Mouse (Mus musculus): ENCODE measurements around the gene Piwil1. TPM values are rescaled to one million over a fixed set of nuclear protein-coding genes. Genes with fewer than 3 reads are reported as not detected.

The Piwil1 gene
- 0.17 and 0.19 TPM in 2 replicates for polyA plus RNA-seq (2014; fragmentation: Nextera tagmentation; extraction: Ambion mirVana)

DNA sequence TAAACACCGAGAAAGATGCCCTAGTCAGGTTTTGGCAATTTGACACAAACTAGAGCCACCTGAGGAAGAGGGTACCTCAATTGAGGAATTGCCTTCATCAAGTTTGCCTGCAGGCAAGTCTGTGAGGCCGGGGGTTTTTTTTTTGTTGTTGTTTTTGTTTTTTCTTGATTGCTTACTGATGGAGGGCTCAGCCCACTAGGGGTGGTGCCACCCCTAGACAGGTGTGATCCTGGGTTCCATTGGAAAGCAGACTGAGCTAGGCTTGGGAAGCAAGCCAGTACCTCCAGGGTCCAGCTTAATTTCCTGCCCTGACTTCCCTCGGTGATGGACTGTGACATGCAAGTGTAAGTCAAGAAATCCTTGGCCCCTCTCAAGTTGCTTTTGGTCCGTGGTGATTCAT is at the start of gene Piwil1:
Piwil1 (plus strand) TSS at position 301 of the 400 bp plus-strand sequence.
- no peak within 1 kb of the TSS for H3K9ac ChIP-seq (replicated peaks; ENCODE audit: low read depth, low read length)
- no peak for ATAC-seq (ENCODE audit: low read depth)
- H3K27ac ChIP-seq (ENCODE audit: low read depth, low read length): no peak within 1 kb of the TSS
- no peak within 1 kb of the TSS for H3K4me3 ChIP-seq (ENCODE audit: low read depth, low read length)
- H3K27me3 ChIP-seq (ENCODE audit: control insufficient read depth, insufficient read depth, low read length): no peaks in the 10 kb centered on the region
- H3K4me2 ChIP-seq (ENCODE audit: low read depth, low read length): no peak within 1 kb of the TSS
- no peaks in the 10 kb centered on the region for H3K4me1 ChIP-seq (ENCODE audit: control insufficient read depth, insufficient read depth, low read length)
- WGBS: 74% methylated on average over 4 of the region's 4 CpGs
- H3K36me3 ChIP-seq (ENCODE audit: control insufficient read depth, insufficient read depth, low read length): no peaks in the 10 kb centered on the region
- H3K9me3 ChIP-seq (ENCODE audit: control insufficient read depth, low read length): no peaks in the 10 kb centered on the region

GRCm38 (mm10) chr5:128656496-128657135 is 45.7 kb upstream of the Piwil1 start:
- no peaks in the 10 kb centered on the region for H3K9me3 ChIP-seq (ENCODE audit: control insufficient read depth, low read length)
- no peaks in the 10 kb centered on the region for H3K36me3 ChIP-seq (ENCODE audit: control insufficient read depth, insufficient read depth, low read length)
- H3K4me1 ChIP-seq (ENCODE audit: control insufficient read depth, insufficient read depth, low read length): peaks cover 8% of the 10 kb centered on the region; the same call in 1 of the 2 replicates
- no peak overlapping the region for H3K4me3 ChIP-seq (ENCODE audit: low read depth, low read length)
- 0 out of 2 replicates have a peak overlapping the region, but pooled peaks have one; percentile 11 for H3K9ac ChIP-seq (replicated peaks; ENCODE audit: low read depth, low read length)
- ATAC-seq (ENCODE audit: low read depth): no peak; the same call in 1 of the 2 replicates
- WGBS: 25% methylated on average over 22 of the region's 22 CpGs
- no peak overlapping the region for H3K27ac ChIP-seq (ENCODE audit: low read depth, low read length)
- H3K27me3 ChIP-seq (ENCODE audit: control insufficient read depth, insufficient read depth, low read length): no peaks in the 10 kb centered on the region
- peak overlapping the region; percentile 35; the same call in 1 of the 2 replicates for H3K4me2 ChIP-seq (ENCODE audit: low read depth, low read length)

DNA sequence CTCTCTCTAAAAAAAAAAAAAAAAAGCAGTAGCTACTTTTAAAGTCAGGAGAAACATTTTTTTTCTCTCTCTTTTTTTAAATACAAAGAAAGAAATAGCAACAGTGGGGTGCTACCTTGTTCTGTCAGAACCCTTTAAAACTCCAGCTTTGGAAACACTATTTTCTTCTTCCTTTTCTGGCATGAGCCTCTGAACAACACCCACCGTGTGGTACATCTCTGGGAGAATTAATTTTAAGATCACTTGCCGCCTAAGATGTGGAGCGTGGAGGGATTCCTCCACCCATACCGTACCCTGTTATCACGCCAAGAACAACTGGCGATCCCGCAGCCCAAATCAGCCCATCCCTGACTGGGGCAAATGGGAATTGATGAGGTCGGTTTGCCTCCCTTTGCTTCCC is 42.2 kb upstream of the Piwil1 start:
- H3K36me3 ChIP-seq (ENCODE audit: control insufficient read depth, insufficient read depth, low read length): no peaks in the 10 kb centered on the region
- H3K27me3 ChIP-seq (ENCODE audit: control insufficient read depth, insufficient read depth, low read length): no peaks in the 10 kb centered on the region
- peaks cover 8% of the 10 kb centered on the region; the same call in 1 of the 2 replicates for H3K4me1 ChIP-seq (ENCODE audit: control insufficient read depth, insufficient read depth, low read length)
- no peak overlapping the region for H3K4me3 ChIP-seq (ENCODE audit: low read depth, low read length)
- no peaks in the 10 kb centered on the region for H3K9me3 ChIP-seq (ENCODE audit: control insufficient read depth, low read length)
- no peak for ATAC-seq (ENCODE audit: low read depth)
- no peak overlapping the region for H3K27ac ChIP-seq (ENCODE audit: low read depth, low read length)
- WGBS: 61% methylated on average over 8 of the region's 8 CpGs
- H3K9ac ChIP-seq (replicated peaks; ENCODE audit: low read depth, low read length): no peak overlapping the region
- H3K4me2 ChIP-seq (ENCODE audit: low read depth, low read length): no peak overlapping the region

- Histone ChIP-seq H3K4me3 (ENCODE audit: low read depth, low read length) (no peak overlapping the region), H3K4me1 (ENCODE audit: control insufficient read depth, insufficient read depth, low read length) (0 out of 2 replicates have a peak, but pooled peaks cover 2% of the 10 kb centered on the region), H3K9ac (replicated peaks; ENCODE audit: low read depth, low read length) (no peak overlapping the region), H3K27ac (ENCODE audit: low read depth, low read length) (no peak overlapping the region), H3K9me3 (ENCODE audit: control insufficient read depth, low read length) (no peaks in the 10 kb centered on the region), H3K27me3 (ENCODE audit: control insufficient read depth, insufficient read depth, low read length) (no peaks in the 10 kb centered on the region), H3K4me2 (ENCODE audit: low read depth, low read length) (no peak overlapping the region), H3K36me3 (ENCODE audit: control insufficient read depth, insufficient read depth, low read length) (no peaks in the 10 kb centered on the region)
- 95% methylated on average over 6 of the region's 6 CpGs for WGBS
- no peak for ATAC-seq (ENCODE audit: low read depth)
Observed at GRCm38 (mm10) chr5:128662881-128663280, 39.4 kb upstream of the Piwil1 start.

DNA sequence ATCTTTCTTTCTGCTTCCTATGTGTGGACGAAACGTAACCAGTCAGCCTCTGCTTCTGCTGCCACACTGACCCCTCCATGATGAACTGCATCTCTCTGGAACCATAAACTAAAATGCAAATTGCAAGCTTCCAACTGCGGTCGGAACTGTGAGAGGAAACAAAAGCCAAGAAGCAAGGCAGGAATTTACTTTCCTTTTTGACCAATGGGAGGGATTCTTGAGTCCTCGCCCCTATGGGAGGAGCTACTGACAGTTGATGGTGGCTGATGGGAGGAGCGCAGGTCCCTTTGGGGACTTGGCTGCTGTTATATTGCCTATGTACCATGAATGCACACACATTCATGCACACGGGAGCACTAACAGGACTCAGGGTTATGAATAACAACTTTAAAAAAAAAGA is 38.3 kb upstream of the Piwil1 start:
- H3K4me3 ChIP-seq (ENCODE audit: low read depth, low read length): no peak overlapping the region
- no peaks in the 10 kb centered on the region for H3K9me3 ChIP-seq (ENCODE audit: control insufficient read depth, low read length)
- 0 out of 2 replicates have a peak, but pooled peaks cover 2% of the 10 kb centered on the region for H3K4me1 ChIP-seq (ENCODE audit: control insufficient read depth, insufficient read depth, low read length)
- ATAC-seq (ENCODE audit: low read depth): no peak
- no peak overlapping the region for H3K27ac ChIP-seq (ENCODE audit: low read depth, low read length)
- H3K9ac ChIP-seq (replicated peaks; ENCODE audit: low read depth, low read length): no peak overlapping the region
- H3K27me3 ChIP-seq (ENCODE audit: control insufficient read depth, insufficient read depth, low read length): no peaks in the 10 kb centered on the region
- no peaks in the 10 kb centered on the region for H3K36me3 ChIP-seq (ENCODE audit: control insufficient read depth, insufficient read depth, low read length)
- H3K4me2 ChIP-seq (ENCODE audit: low read depth, low read length): no peak overlapping the region
- 57% methylated on average over 7 of the region's 7 CpGs for WGBS

DNA sequence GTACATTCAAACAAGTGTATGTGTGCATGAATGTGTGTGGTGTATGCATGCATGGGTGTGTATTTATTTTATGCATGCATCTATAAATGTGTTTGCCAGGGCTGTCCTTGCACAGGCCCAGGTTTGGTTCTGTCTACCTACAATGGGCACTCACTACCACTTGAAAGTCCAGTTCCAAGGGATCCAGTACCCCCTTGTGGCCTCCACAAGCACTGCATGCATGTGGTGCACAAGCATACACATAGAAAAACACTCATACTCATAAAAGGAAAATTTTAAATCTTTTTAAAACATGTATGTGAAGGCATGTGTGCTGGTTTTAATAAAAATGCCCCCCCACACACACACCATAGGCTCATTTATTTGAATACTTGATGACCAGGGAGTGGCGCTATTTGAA is 37.3 kb upstream of the Piwil1 start:
- Histone ChIP-seq H3K4me1 (ENCODE audit: control insufficient read depth, insufficient read depth, low read length) (no peaks in the 10 kb centered on the region), H3K4me3 (ENCODE audit: low read depth, low read length) (no peak overlapping the region), H3K9ac (replicated peaks; ENCODE audit: low read depth, low read length) (no peak overlapping the region), H3K27ac (ENCODE audit: low read depth, low read length) (no peak overlapping the region), H3K27me3 (ENCODE audit: control insufficient read depth, insufficient read depth, low read length) (no peaks in the 10 kb centered on the region), H3K4me2 (ENCODE audit: low read depth, low read length) (no peak overlapping the region), H3K36me3 (ENCODE audit: control insufficient read depth, insufficient read depth, low read length) (no peaks in the 10 kb centered on the region), H3K9me3 (ENCODE audit: control insufficient read depth, low read length) (no peaks in the 10 kb centered on the region)
- ATAC-seq (ENCODE audit: low read depth): no peak
- 93% methylated on average over 1 of the region's 1 CpGs for WGBS

DNA sequence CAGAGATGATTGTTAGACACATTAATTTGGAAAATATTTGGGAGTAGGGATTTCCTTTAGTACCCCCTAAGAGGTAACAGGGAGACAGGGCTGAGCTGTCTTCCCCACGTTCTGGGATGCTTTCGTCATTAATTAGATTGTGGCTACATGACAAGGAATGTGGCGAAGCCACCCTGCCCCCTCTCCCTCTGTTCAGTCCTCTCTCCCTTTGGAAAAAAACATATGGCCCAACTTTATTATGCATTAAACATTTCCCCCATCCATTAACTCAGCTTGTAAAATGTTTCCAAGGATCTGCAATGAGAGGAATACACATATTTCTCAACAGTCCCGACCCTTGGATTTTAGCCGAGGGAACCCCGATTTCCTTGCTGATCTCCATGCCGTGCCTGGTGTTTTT is 35.0 kb upstream of the Piwil1 start:
- no peak overlapping the region for H3K4me3 ChIP-seq (ENCODE audit: low read depth, low read length)
- no peaks in the 10 kb centered on the region for H3K9me3 ChIP-seq (ENCODE audit: control insufficient read depth, low read length)
- no peak overlapping the region for H3K27ac ChIP-seq (ENCODE audit: low read depth, low read length)
- no peak overlapping the region for H3K4me2 ChIP-seq (ENCODE audit: low read depth, low read length)
- H3K27me3 ChIP-seq (ENCODE audit: control insufficient read depth, insufficient read depth, low read length): no peaks in the 10 kb centered on the region
- 62% methylated on average over 7 of the region's 7 CpGs for WGBS
- no peak overlapping the region for H3K9ac ChIP-seq (replicated peaks; ENCODE audit: low read depth, low read length)
- H3K4me1 ChIP-seq (ENCODE audit: control insufficient read depth, insufficient read depth, low read length): no peaks in the 10 kb centered on the region
- no peaks in the 10 kb centered on the region for H3K36me3 ChIP-seq (ENCODE audit: control insufficient read depth, insufficient read depth, low read length)
- ATAC-seq (ENCODE audit: low read depth): no peak

DNA sequence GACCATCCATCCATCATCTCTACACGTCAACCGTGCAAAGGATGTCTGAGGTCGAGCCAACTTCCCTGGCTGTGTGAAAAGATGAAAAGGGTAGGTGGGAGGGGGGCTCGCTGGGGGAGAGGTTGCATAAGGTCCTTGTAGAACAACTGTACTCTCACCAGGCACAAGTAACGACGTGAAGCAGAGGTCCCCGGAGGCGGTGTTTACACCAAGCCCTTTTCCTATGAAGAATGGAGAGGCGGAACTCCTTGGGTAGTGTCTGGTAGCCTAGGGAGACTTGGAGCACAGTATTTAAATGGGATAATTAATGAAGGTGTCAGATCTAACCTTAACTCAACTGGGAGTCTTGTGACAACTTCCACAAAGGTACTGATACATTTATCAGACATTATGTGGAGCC is 28.2 kb upstream of the Piwil1 start:
- H3K36me3 ChIP-seq (ENCODE audit: control insufficient read depth, insufficient read depth, low read length): no peaks in the 10 kb centered on the region
- H3K27me3 ChIP-seq (ENCODE audit: control insufficient read depth, insufficient read depth, low read length): no peaks in the 10 kb centered on the region
- no peak for ATAC-seq (ENCODE audit: low read depth)
- no peak overlapping the region for H3K27ac ChIP-seq (ENCODE audit: low read depth, low read length)
- H3K4me1 ChIP-seq (ENCODE audit: control insufficient read depth, insufficient read depth, low read length): no peaks in the 10 kb centered on the region
- H3K4me3 ChIP-seq (ENCODE audit: low read depth, low read length): no peak overlapping the region
- 69% methylated on average over 9 of the region's 9 CpGs for whole genome bisulfite sequencing
- no peaks in the 10 kb centered on the region for H3K9me3 ChIP-seq (ENCODE audit: control insufficient read depth, low read length)
- no peak overlapping the region for H3K4me2 ChIP-seq (ENCODE audit: low read depth, low read length)
- no peak overlapping the region for H3K9ac ChIP-seq (replicated peaks; ENCODE audit: low read depth, low read length)

DNA sequence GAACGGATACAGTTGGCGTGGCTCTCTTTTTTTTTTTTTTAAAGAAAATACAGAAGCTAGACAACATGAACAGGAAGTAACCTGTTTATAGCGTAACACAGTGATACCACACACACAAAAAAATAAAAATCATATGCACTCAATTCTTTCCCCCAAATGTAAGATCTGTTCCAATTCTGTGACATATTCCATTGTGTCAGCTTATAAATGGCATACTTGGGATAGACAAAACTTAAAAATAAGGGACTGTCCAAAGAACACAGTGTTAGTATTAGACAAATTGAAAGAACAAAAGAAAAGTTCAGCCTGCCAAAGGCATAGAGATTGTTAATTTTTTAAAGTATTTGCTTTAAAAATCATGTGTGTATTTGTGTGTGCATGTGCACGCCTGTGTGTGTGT is 25.0 kb upstream of the Piwil1 start:
- Histone ChIP-seq H3K4me2 (ENCODE audit: low read depth, low read length) (no peak overlapping the region), H3K9ac (replicated peaks; ENCODE audit: low read depth, low read length) (no peak overlapping the region), H3K9me3 (ENCODE audit: control insufficient read depth, low read length) (no peaks in the 10 kb centered on the region), H3K27ac (ENCODE audit: low read depth, low read length) (no peak overlapping the region), H3K27me3 (ENCODE audit: control insufficient read depth, insufficient read depth, low read length) (no peaks in the 10 kb centered on the region), H3K4me1 (ENCODE audit: control insufficient read depth, insufficient read depth, low read length) (no peaks in the 10 kb centered on the region), H3K4me3 (ENCODE audit: low read depth, low read length) (no peak overlapping the region), H3K36me3 (ENCODE audit: control insufficient read depth, insufficient read depth, low read length) (no peaks in the 10 kb centered on the region)
- 96% methylated on average over 4 of the region's 4 CpGs for WGBS
- ATAC-seq (ENCODE audit: low read depth): no peak
